Mouse (Mus musculus): ENCODE data around the gene Prss48.
"Not testable (repeated sequence)": the region's sequence is repeated elsewhere in the genome, so short reads cannot be mapped to it uniquely, and the experiment has no call there.

Prss48 gene

GRCm38 (mm10) chr3:86002940-86003339 is 649 bp upstream of the Prss48 start:
- no peak for DNase-seq (ENCODE audit: low read depth)

DNA sequence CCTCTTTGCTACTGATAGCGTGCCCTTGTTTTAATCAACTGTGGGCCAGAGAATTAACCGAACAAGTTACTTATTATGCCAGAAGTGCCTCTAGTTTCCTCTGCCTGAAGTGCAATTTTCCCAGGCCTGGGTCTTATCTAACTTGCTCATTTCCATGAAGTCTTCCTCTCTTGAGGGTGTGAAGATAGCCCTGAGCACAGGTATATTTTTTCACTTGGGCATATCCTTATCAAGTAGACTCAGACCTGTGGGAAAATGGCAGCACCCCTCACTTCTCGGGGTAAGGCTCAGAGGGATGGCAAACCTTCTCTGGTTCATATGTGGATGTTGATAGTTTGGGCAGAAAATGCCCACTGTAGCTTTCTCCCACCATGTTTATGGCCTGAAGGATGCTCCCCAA is 1.0 kb downstream of the Prss48 start:
- peak; percentile 17 for DNase-seq (ENCODE audit: low read depth)

DNA sequence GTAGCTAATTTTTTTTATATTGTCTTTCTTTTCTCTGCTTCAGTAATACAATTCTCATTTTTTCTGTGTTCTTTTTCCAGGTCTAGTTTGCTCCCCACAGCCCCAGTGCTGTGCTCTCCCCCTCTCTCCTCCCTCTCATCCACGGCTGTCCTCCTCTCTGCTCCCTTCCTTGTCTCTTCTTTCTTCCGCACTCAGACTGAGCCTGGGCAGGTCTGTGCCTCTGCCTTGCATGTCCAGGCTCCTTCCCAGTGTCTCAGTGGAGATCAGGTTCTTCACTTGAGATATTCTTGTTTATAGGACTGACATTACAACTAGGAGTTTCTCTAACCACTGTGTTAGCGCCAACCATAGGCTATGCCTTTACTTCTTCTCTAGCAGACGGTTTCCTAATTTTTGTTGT is 7.6 kb downstream of the Prss48 start:
- no peak for DNase-seq (ENCODE audit: low read depth)

- no peak for DNase-seq (ENCODE audit: low read depth)
Observed at GRCm38 (mm10) chr3:85993744-85994143, 8.5 kb downstream of the Prss48 start.

GRCm38 (mm10) chr3:85991802-85992156 is 10.5 kb downstream of the Prss48 start:
- peak; percentile 39 for DNase-seq (ENCODE audit: low read depth)

GRCm38 (mm10) chr3:85991140-85991801 is 11.0 kb downstream of the Prss48 start:
- peak; percentile 41 for DNase-seq (ENCODE audit: low read depth)

DNA sequence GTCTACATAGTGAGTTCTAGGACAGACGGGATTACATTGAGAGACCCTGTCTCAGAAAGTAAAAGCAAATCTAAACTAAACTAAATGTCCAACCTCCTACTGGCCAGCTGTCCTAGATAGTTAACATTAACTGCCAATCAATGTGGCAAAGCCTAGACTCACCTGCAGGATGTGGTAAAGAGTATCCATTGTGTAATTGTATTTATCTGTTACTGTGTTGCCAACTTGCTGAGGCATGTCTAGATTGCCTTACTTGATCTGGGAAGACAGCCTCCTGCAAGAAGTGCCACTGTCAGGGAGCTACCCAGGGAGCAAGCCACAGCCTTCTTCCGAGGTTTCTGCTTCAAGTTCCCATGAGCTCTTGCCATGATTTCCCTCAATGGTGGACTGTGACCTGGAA is 15.1 kb downstream of the Prss48 start:
- DNase-seq (ENCODE audit: low read depth): no peak

DNA sequence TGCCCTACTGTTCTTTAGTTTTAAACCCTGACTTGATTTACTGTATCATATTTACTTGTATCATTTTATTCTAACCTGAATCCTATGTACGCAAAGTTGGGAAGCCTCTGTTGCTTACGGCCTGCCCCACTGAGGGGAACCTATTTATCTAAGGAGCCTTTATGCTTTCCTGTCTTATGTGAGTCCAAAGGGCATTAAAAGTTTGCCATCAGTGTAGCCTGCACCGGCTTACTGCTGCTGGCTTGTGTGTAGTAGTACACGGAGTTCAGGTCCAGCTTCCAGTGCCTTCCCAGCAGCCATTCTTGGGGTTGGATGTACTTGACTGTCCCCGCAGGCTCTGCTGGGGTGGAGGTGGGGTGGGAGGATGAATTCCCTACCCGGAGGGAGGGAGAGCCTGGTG is 17.8 kb downstream of the Prss48 start:
- DNase-seq (ENCODE audit: low read depth): no peak

DNA sequence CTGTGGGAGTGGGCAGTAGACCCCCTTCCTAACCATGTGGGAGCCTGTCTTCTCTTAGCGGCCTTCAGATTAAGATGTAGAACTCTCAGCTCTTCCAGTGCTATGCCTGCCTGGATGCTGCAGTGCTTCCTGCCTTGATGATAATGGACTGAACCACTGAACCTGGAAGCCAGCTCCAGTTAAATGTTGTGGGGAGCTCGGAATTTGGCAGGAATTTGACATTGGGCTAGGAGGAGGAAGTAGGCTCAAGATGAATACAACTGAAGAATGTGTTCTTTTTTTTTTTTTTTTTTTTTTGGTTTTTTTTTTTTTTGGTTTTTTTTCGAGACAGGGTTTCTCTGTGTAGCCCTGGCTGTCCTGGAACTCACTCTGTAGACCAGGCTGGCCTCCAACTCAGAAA is 20.5 kb downstream of the Prss48 start:
- DNase-seq (ENCODE audit: low read depth): not testable (repeated sequence)

DNA sequence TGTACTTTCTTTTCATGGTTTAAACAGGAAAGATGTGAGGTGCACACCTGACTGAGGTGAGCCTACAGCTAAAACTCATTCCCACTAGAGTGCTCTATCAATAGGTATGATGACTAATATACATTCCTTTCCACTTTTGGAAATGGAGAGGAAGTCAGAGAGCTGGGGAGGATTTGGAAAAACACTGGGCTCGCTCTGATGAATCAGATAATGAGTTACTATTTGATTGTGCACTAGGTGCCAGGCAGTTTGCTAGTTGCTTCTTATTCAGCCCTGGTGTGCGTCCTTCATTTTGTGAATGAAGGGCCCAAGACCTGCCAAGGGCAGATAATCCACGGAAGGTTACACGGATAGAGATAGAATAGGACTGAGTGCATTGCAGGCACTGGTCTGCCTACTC is 22.3 kb downstream of the Prss48 start:
- no peak for DNase-seq (ENCODE audit: low read depth)

- DNase-seq (ENCODE audit: low read depth): no peak
Observed at GRCm38 (mm10) chr3:85974451-85974850, 27.8 kb downstream of the Prss48 start.

DNA sequence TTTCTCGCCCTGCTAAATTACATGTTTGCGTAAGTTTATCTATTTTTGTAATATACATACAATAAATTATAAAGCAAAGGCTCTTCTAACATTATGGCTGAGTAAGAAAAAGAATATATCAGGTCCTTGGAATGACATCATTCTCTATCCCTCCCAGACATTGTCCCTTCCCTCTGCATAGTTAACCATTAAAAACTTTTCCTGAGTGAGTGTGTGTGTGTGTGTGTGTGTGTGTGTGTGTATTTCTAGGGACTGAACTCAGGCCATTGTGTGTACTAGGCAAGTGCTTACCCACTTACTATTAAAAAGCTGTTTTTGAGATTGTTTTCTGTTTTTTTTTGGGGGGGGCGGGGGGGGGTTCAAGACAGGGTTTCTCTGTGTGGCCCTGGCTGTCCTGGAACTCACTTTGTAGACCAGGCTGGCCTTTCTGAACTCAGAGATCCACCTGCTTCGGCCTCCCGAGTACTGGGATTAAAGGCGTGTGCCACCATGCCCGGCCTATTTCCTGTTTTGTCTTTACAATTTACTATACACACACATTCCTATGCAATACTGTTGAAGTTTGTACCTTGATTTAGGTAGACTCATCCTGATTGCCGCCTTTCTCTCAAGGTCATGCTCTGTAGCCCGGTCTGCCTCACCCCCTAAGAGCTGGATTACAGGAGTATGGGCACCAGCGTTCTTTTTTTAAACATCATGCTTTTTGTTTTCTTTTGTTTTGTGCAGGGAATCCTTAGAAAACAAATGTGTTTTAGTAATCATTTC is 28.7 kb downstream of the Prss48 start:
- no peak for DNase-seq (ENCODE audit: low read depth)

- no peak for DNase-seq (ENCODE audit: low read depth)
Observed at GRCm38 (mm10) chr3:85971599-85971975, 30.7 kb downstream of the Prss48 start.

- DNase-seq (ENCODE audit: low read depth): no peak
Observed at GRCm38 (mm10) chr3:85970742-85971598, 31.3 kb downstream of the Prss48 start, which contains the start of gene Sh3d19. Sh3d19 (plus strand) TSS chr3:85971109.

- no peak for DNase-seq (ENCODE audit: low read depth)
Observed at GRCm38 (mm10) chr3:85969040-85969439, 33.3 kb downstream of the Prss48 start.

DNA sequence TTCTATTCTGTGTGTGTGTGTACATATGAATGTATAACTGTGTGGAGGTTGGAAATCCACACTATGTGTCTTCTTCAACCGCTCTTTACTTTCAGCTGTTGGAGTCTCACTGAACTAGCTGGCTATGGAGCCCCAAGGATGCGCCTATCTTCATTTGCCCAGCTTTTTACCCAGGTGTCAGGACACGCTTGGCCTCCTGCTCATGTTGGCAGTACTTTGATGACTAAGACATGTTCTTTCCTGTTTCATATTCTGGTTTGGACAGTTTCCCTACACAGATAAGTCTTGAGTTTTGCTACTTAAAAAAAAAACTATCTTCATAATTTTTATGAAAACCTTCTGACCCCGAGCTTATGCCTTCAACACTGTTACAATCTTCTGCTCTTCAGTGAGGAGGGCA is 36.8 kb downstream of the Prss48 start:
- no peak for DNase-seq (ENCODE audit: low read depth)

DNA sequence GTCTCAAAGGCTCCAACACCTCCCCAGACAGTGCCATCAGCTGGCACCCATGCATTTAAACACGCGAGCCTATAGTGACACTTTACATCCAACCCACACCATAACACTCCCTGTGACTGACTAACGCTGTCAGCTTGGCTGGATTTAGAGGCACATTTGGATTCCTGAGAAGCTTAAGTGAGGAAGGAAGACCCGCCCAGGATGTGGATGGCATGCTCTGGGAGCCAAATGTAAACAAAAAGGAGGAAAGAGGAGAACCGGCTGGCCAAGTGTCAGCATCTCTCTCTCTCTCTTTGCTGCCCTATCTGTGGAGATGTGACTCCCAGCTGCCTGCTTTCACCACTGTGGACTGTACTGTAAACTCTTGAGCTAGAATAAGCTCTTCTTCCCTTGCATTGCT is 41.2 kb downstream of the Prss48 start:
- DNase-seq (ENCODE audit: low read depth): no peak

DNA sequence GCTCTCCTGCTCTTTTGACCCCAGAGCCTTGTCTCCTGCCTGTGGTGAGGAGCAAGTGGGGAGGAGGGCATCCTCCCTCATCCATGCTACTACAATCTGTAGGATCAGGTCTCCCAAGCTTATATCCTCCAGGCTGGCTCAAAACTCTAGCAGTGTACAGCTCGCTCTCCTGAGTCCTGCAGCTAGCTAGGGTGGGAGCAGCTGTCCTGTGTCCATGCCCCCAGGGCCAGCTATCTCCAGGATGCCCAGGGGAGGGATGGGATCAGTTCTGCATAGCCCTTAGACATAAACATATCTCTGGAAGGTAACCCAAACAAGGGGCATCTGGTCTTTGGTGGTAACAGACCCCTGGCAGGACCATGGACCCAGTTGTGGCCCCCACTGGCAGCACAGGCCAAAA is 42.6 kb downstream of the Prss48 start:
- DNase-seq (ENCODE audit: low read depth): no peak

DNA sequence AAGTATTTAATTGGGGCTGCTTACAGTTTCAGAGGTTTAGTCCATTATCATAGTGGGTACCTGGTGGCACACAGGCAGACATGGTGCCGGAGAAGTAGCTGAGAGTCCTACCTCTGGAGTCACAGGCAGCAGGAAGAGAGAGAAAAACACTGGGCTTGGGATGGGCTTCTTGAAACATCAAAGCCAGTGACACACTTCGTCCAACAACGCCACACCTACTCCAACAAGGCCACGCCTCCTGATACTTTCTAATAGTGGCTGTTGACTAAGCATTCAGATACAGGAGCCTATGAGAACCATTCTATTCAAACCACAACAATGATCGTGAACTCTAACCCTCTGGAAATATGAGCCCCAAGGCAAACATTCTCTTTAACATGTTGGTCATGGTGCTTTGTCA is 46.6 kb downstream of the Prss48 start:
- DNase-seq (ENCODE audit: low read depth): no peak

- no peak for DNase-seq (ENCODE audit: low read depth)
Observed at GRCm38 (mm10) chr3:85955269-85955668, 47.0 kb downstream of the Prss48 start.

- DNase-seq (ENCODE audit: low read depth): no peak
Observed at GRCm38 (mm10) chr3:85952696-85953283, 49.5 kb downstream of the Prss48 start.

GRCm38 (mm10) chr3:85950914-85951313 is 51.4 kb downstream of the Prss48 start:
- DNase-seq (ENCODE audit: low read depth): no peak
